Mouse (Mus musculus) heart, adult 2 months (tissue): ENCODE measurements at regions not wholly inside any gene's neighbourhood (a gene's known extent, or its start where the extent isn't known, plus 50 kb on each side); places are given as distances from the start of the nearest gene placed in this dataset.

Experiments used
- CTCF ChIP-seq: fragments of 200-600 bp; IDR thresholded peaks from 2 replicates; pipeline ENCODE4 v1.8.1; 2022; ENCODE audit warnings: antibody characterized with exemption, mild to moderate bottlenecking, moderate library complexity
- POLR2A ChIP-seq: fragments of 200-500 bp; IDR thresholded peaks from 2 replicates; pipeline ENCODE4 v1.6.1; 2011; ENCODE audit warnings: mild to moderate bottlenecking, low read depth, low read length, control low read depth; ENCODE audit not compliant: insufficient read depth

- no peak for TF ChIP-seq CTCF
- no peak for TF ChIP-seq POLR2A
Observed at GRCm38 (mm10) chr5:12219424-12220107, 163.6 kb upstream of the Sema3d start.
